Mouse (Mus musculus): ENCODE data around the gene Maml2.

DNA sequence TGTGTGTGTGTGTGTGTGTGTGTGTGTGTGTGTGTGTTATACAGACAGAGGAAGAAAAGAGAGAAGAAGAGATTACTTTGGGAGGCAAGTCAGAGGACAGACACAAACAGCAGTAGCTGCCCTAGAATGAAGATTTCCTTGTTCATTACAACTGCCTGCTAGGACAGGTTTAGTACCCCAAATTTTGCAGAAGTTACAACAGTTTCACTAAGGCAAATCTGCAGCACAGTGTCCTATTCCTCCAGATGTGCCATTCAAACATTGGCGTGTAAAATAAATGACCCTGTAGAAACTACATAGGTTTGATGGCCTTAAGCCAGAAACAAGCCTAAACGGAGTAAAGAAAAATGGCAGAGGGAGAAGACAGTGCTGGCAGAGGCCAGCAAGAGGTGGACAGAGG is 195.1 kb downstream of the Maml2 start:
- TF ChIP-seq CTCF (IDR thresholded peaks at IDR 0.05; ENCODE audit: insufficient read depth, low read depth, low read length) (no peak), POLR2A (IDR thresholded peaks at IDR 0.05; ENCODE audit: insufficient read depth, low read depth, low read length) (no peak)
